Mouse (Mus musculus) thymus, adult 2 months (tissue): ENCODE measurements around the gene Tshz3. TPM values are rescaled to one million over a fixed set of nuclear protein-coding genes. Genes with fewer than 3 reads are reported as not detected.

Source experiments
- DNase-seq: peaks from one replicate; pipeline ENCODE4 v3.0.0; 2021
- H3K27ac ChIP-seq: fragments of 200-500 bp; 2 replicates; pipeline ENCODE4 v1.5.1; 2012; ENCODE audit warnings: low read length, control low read depth; ENCODE audit not compliant: control insufficient read depth, insufficient read depth
- H3K27me3 ChIP-seq: fragments of 200-500 bp; 2 replicates; pipeline ENCODE4 v1.6.1; 2012; ENCODE audit warnings: mild to moderate bottlenecking, low read length, moderate library complexity, mixed read lengths; ENCODE audit not compliant: control insufficient read depth, insufficient read depth
- H3K36me3 ChIP-seq: fragments of 200-500 bp; 2 replicates; pipeline ENCODE4 v1.6.1; 2012; ENCODE audit warnings: mild to moderate bottlenecking, low read length, moderate library complexity; ENCODE audit not compliant: control insufficient read depth, insufficient read depth
- H3K4me1 ChIP-seq: fragments of 200-500 bp; replicated peaks from 2 replicates; pipeline ENCODE4 v1.6.1; 2012; ENCODE audit warnings: low read length; ENCODE audit not compliant: control insufficient read depth, insufficient read depth
- H3K4me3 ChIP-seq: fragments of 200-500 bp; 2 replicates; pipeline ENCODE4 v1.5.1; 2012; ENCODE audit warnings: mild to moderate bottlenecking, low read length, control low read depth, moderate library complexity; ENCODE audit not compliant: control insufficient read depth, insufficient read depth
- CTCF ChIP-seq: fragments of 200-500 bp; IDR thresholded peaks from 2 replicates; pipeline ENCODE4 v1.5.1; 2012; ENCODE audit warnings: mild to moderate bottlenecking, control low read depth, low read length, moderate library complexity, borderline replicate concordance; ENCODE audit not compliant: control insufficient read depth, poor library complexity, insufficient read depth; ENCODE audit errors: extremely low read depth
- POLR2A ChIP-seq: fragments of 200-500 bp; IDR thresholded peaks from 2 replicates; pipeline ENCODE4 v1.6.1; 2012; ENCODE audit warnings: mild to moderate bottlenecking, low read length, control low read depth, moderate library complexity; ENCODE audit not compliant: control insufficient read depth, poor library complexity, insufficient read depth; ENCODE audit errors: extremely low read depth
- WGBS: fragments of 180-500 bp; shearing (Covaris S2); methylation state at CpG from one replicate; pipeline ENCODE4 v1.1.7; 2018; 5-methylcytosine and 5-hydroxymethylcytosine counted together
- polyA plus RNA-seq: library from polyadenylated mRNA; depleted of rRNA; stranded (reverse); fragments of >200 nt; gene quantifications from 2 replicates; pipeline ENCODE4 v1.2.3, GENCODE M21; 2012

Tshz3 gene
- polyA plus RNA-seq, 1 experiment = 0.44 TPM

DNA sequence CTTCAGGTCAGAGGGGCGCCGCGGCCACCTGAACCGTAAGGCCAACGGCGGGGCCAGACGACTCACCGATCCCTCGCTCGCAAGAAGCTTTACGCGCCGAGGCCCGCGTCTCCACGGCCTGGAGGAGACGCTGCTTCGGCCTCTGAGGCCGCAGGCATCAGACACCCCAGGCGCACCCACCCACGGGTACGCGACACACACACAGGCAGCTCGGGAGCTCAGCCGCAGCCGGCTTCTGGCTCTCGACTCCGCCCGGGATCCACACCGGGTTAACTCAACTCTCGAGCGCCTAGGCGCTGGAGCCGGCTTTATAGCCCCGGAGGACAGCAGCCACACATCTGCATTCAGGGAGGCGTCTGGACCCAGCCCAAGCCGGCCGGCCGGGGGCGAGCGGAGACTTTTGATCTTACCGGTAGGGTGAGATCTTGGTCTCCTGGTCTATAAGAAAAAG, 2.1 kb upstream of the Tshz3 start:
- TF ChIP-seq CTCF = no peak
- H3K27ac ChIP-seq = no peak overlapping the region
- no peak for DNase-seq
- WGBS = 2% methylated on average over 42 of the region's 42 CpGs
- 0 out of 2 replicates have a peak, but pooled peaks cover 2% of the 10 kb centered on the region for H3K4me1 ChIP-seq
- H3K4me3 ChIP-seq = 0 out of 2 replicates have a peak overlapping the region, but pooled peaks have one; percentile 7
- no peaks in the 10 kb centered on the region for H3K36me3 ChIP-seq
- H3K27me3 ChIP-seq = no peaks in the 10 kb centered on the region; the same call in 1 of the 2 replicates

DNA sequence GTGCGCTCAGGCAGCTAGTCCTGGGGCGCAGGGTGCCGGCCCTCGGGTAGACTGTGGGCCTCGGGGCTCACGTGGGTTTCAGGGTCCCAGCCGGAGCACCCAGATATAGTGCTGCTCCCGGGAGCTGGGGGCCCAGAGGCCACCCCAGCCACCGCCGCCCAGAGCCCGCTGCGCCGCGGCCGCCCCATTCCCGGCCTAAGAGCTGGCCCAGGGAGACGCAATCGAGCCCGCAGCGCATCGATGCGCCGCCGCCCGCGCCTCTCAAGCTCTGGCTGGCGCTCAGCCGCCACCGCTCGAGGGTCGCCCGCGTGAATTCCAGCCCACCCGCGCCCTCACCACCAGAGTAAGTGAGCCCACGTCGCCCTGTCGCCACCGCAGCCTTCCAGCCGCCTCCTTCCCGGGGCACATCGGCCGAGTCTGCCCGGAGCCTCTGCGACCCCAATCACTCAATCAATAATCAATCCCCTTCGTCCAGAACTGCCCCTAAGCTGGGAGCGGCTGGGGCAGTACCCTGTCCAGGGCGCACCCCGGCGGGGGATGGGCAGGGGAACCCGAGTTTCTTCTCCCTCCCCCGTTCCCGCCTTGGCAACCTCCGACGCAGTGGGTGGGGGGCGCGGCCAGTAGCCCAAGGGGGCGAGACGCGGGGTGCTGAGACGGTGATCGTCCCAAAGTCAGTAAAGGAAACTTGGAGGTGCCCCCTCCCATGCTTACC, 1.4 kb upstream of the Tshz3 start:
- H3K4me1 ChIP-seq = 0 out of 2 replicates have a peak, but pooled peaks cover 2% of the 10 kb centered on the region
- H3K27me3 ChIP-seq = no peaks in the 10 kb centered on the region; the same call in 1 of the 2 replicates
- DNase-seq = no peak
- peak overlapping the region; percentile 32 for H3K4me3 ChIP-seq
- no peak for TF ChIP-seq POLR2A
- TF ChIP-seq CTCF = no peak
- H3K27ac ChIP-seq = no peak overlapping the region
- under 1% methylated on average over 62 of the region's 62 CpGs for whole genome bisulfite sequencing
- no peaks in the 10 kb centered on the region for H3K36me3 ChIP-seq

DNA sequence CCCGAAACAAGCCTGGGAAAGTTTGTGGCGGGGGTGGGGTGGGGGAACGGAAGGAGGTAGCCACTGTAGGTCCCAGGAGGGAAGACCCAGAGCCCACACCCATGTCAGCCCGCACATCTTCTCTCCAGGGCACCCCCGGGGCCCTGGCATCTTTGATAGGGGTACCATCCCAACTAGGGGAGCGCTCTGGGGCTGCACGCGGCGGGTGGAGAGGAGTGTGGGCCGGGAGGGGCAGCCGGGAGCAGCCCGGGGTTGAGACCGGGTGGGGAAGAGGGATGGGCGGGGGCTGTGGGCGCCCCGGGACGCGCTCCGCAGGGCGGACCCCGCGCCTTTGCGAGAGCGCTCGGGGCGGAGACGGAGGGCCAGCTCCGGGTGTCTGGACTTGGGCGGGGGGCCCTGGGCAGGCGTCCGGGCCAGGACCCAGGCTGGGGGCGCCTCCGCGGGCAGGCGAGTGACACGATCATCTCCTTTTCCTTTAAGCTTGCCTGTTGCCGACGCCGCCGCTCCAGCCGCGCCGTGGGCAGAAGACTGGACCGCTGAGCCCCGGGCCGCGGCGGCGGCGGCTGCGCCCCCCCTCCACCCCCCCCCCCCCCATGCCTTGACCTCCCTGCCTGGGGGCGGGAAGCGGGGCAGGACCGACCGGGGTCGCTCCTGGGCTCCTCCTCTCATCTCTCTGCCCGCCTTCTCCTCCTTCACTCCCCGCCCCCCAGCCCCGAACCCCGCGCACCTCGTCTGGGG, 631 bp upstream of the Tshz3 start:
- 1% methylated on average over 46 of the region's 62 CpGs for WGBS
- Histone ChIP-seq H3K4me1 (0 out of 2 replicates have a peak, but pooled peaks cover 2% of the 10 kb centered on the region), H3K27ac (no peak overlapping the region), H3K36me3 (no peaks in the 10 kb centered on the region), H3K27me3 (no peaks in the 10 kb centered on the region; the same call in 1 of the 2 replicates), H3K4me3 (peak overlapping the region; percentile 49)
- TF ChIP-seq CTCF = no peak
- no peak for TF ChIP-seq POLR2A
- no peak for DNase-seq

DNA sequence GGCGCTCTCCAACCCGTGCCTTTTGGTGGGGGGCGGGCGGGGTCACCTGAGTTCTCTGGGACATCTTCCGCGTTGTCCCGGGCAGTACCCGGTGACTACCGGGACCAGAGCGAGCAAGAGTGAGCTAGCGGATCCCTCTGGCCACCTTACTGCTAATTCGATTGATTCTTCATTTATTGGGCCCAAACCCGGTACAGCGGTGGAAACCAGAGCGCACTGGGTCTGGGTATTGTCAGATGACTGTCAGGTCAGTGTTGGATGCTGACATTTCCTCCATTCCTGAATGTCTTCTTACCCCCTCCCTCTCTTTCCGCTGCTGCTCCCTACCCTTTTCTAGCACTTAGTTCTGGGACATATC, 650 bp downstream of the Tshz3 start:
- Histone ChIP-seq H3K36me3 (no peaks in the 10 kb centered on the region), H3K27me3 (no peaks in the 10 kb centered on the region; the same call in 1 of the 2 replicates), H3K27ac (no peak overlapping the region), H3K4me1 (0 out of 2 replicates have a peak, but pooled peaks cover 2% of the 10 kb centered on the region), H3K4me3 (peak overlapping the region; percentile 49)
- no peak for DNase-seq
- TF ChIP-seq CTCF = no peak
- WGBS = 5% methylated on average over 16 of the region's 16 CpGs

DNA sequence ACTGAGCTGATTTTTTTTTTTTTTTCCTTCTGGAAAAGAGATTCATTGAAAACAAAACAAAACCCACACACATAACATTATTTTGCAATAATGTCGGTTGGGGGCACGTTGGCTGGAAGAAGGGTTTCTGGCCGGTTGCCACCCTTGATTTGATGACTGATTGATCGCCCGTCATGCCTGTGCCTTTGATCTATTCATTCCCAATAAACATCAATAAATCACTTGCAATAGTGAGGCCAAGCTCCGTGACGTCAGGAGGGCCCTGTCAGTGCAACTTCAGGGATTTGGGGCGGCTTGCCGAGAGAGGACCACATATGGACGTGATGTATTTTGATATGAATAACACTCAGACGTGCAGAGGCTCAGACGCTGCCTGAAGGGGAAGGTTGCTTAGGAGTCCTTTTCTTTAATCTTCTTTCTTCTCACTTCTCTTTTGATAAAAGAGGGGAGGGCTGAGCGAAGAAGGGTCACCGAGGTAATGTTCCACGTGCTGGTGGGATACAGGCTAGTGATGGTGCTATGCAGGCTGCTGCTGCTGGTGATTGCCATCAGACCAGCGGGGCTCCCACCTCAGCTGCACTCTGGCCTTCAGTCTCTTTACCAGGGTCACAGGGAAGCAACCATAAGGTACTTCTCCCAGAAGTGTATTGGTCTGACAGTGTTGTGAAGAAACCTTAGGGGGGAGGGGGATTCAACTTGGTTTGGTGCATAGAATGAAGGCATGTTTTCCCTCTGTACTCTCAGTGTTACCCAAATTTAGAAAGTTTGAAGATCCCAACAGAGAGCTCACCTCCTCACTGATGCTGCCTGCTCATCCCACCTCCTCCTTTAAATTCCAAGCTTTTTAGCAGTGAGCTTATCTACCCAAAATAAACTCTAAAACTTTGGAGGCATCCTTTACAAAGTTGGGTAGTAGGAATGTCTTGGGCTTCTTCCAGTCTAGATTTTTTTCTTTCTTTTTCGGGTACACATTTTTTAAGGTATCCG, 1.4 kb downstream of the Tshz3 start:
- no peak for DNase-seq
- 64% methylated on average over 18 of the region's 18 CpGs for WGBS
- Histone ChIP-seq H3K36me3 (no peaks in the 10 kb centered on the region), H3K27ac (no peak overlapping the region), H3K4me1 (0 out of 2 replicates have a peak, but pooled peaks cover 2% of the 10 kb centered on the region), H3K27me3 (no peaks in the 10 kb centered on the region; the same call in 1 of the 2 replicates), H3K4me3 (no peak overlapping the region)
- TF ChIP-seq POLR2A (no peak), CTCF (no peak)

DNA sequence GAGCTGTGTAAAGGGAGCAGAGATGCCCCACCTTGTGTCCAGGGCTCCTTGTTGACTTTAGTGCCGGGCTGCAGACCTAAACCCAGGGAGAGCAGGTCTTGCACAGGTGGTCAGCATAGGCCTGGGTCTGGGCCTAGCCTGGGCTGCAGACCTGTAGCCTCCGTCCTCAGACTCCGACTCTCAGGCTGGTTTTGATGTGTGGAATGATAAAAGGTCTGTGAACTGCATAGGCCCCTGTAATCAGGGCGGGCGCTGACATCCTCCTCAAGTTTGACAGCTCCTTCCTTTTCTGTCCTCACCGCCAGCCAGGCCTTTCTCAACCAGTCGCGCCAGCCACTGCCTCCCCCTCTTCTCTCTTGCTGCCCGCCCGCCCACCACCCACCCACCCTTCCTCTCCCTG, 8.7 kb downstream of the Tshz3 start:
- Histone ChIP-seq H3K4me1 (no peaks in the 10 kb centered on the region), H3K27me3 (no peaks in the 10 kb centered on the region), H3K4me3 (no peak overlapping the region), H3K36me3 (no peaks in the 10 kb centered on the region), H3K27ac (no peak overlapping the region)
- TF ChIP-seq CTCF (no peak), POLR2A (no peak)
- WGBS = 8% methylated on average over 8 of the region's 10 CpGs
- DNase-seq = no peak
